Mouse (Mus musculus) heart, adult 9 months (tissue): Measurements from ENCODE around the gene Gm44596.
"Not testable (repeated sequence)": the region's sequence is repeated elsewhere in the genome, so short reads cannot be mapped to it uniquely, and the experiment has no call there.

Experiments used
- DNase-seq, 2 experiments: peaks; one replicate each; pipeline ENCODE4 v3.0.0; 2022; ENCODE audit warnings: low spot score in 2 of 2

Gene Gm44596

DNA sequence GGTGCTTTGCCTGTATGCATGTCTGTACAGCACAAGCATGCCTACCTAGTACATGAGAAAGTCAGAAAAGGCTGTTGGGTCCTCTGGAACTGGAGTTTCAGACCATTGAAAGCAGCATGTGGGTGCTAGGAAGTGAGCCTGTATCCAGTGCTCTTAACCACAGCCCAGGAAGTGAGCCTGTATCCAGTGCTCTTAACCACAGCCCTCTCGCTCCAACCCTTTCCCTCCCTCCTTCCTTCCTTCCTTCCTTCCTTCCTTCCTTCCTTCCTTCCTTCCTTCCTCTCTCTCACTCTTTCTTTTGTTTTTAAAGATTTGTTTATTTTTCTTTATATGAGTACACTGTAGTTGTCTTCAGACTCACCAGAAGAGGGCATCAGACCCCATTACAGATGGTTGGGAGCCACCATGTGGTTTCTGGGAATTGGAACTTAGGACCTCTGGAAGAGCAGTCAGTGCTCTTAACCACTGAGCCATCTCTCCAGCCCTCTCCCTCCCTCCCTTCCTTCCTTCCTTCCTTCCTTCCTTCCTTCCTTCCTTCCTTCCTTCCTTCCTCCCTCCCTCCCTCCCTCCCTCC, 5.4 kb downstream of the Gm44596 start:
- not testable (repeated sequence) for DNase-seq

DNA sequence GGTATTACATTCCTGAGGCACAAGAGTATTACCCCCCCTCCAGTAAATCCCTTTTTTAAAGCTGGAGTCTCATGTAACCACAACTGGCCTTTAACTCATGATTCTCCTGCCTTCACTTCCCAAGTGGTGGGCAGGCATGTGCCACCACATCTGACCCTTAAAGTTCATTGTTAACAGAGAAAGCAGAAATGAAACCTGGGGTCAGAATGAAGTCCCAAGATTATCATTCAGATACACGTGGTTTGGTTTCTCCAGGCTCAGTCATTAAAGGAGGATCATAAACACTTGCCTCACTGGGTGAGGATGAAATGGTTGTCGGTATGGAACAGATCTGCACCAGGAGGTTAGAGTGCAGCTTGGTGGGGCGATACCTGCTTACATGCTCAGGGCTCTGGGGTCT, 6.0 kb downstream of the Gm44596 start:
- DNase-seq, result no peak

DNA sequence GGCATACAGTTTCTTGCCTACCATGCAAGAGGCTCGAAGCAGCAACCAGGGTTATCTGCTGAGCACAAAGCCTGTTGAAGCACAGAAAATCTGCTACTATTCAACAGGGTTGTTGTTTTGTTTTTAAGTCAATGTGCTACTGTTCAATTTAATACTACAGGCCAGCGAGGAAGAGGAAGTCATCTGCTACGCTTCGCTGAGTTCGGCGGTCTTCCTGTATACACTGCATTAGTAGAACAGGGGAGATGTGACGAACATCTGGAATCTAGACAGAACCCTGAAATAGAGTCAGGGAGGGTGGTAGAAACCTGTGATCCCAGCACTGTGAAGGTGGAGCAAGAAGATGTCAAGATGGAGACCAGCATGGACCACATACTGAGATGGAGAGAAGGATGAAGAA, 8.4 kb downstream of the Gm44596 start:
- no peak for DNase-seq

DNA sequence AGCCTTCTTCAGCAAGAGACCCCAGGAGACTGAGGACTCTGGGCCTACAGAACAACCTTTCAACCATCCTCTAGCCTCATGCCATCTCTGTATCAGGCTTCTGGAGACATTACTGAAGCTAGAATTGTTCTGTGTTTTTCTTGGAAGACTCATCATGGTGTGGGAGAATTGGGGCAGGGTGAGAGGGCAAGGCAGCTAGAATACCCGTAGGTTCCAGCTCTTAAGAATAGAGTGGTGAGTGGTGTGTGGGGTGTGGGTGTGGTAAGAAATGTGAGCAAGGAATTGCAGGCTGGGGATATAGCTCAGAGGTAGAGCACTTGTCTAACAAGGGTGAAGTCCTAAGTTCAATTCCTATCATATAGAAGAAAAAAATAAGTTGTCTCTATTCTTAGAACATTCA, 9.7 kb downstream of the Gm44596 start:
- no peak for DNase-seq

DNA sequence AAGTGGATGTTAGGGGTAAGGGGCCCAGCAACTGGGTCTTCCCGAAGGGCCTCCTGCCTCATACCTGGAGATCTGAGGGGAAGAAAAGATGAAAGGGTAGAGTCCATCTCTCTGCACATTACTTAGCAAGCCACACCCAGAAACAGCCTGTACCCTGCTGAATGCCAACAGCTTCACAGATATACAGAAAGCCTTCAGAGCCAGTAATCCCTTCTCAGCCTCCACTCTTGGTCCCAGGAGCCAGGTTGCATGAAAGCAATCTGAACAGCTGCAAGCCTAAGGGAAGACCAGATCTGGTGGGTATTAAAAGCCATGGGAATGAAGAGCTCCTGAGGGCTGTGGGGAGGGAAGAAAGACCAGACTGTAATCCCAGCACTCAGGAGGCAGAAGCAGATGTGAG, 13.9 kb downstream of the Gm44596 start:
- DNase-seq, result no peak

DNA sequence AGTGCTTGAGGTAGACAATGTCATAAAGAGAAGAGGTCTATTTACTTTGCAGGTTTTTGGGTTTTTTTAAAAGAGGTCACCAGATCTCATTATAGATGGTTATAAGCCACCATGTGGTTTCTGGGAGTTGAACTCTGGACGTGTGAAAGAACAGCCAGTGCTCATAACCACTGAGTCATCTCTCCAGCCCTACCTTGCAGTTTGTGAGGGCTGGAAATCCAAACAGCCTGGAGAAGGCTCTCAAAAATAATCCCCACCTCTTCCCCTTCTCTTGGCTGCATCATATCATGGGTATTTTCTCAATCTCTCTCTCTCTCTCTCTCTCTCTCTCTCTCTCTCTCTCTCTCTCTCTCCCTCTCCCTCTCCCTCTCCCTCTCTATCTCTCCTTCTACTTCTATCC, 15.4 kb downstream of the Gm44596 start:
- DNase-seq, result no peak

DNA sequence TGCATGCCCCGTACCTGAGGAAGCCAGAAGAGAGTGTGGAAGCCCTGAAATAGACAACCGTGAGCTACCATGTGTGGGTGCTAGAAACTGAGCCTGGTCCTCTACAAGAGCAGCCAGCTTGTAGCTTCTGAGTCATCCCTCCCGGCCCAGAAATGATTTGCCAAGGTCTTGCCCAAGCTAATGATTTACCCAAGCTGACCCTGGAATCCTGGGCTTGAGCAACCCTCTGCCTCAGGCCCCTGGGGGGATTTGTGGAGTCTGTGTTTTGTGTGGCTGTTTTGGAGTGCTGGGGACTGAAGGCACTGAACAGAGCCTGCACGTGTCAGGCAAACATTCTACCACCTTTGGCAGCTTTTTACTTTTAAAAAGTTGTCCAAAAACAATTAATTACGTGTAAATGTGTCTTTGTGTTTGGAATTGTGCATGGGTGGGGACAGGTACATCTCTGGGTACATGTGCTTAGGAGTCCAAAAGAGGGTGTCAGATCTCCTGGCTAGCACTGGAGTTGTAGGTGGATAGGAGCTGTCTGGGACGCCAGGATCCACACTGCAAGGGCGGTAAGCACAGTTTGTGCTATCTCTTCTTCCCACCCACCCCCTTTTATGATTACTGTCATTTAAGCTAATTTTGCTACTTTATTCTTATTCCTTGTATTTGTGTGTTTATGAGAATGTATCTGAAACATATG, 22.4 kb downstream of the Gm44596 start:
- DNase-seq, result no peak

DNA sequence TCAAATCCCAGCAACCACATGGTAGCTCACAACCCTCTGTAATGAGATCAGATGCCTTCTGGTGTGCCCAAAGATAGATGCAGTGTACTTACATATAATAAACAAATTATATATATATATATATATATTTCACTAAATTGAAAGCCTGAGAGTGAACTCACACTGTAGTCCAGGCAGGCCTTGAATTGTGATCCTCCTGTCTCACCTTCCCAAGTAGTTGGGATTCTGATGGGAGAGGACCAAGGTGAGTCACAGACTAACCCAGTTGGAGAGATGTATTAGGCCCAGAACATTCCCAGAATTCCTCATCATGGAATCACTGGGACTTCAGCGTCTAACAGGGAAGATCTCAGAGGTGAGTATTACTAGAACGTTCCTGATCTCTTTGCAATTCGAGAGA, 23.7 kb downstream of the Gm44596 start, which contains the start of gene Nrip2:
Nrip2 (plus strand) TSS at position 301 of the 400 bp plus-strand sequence.
- no peak for DNase-seq

DNA sequence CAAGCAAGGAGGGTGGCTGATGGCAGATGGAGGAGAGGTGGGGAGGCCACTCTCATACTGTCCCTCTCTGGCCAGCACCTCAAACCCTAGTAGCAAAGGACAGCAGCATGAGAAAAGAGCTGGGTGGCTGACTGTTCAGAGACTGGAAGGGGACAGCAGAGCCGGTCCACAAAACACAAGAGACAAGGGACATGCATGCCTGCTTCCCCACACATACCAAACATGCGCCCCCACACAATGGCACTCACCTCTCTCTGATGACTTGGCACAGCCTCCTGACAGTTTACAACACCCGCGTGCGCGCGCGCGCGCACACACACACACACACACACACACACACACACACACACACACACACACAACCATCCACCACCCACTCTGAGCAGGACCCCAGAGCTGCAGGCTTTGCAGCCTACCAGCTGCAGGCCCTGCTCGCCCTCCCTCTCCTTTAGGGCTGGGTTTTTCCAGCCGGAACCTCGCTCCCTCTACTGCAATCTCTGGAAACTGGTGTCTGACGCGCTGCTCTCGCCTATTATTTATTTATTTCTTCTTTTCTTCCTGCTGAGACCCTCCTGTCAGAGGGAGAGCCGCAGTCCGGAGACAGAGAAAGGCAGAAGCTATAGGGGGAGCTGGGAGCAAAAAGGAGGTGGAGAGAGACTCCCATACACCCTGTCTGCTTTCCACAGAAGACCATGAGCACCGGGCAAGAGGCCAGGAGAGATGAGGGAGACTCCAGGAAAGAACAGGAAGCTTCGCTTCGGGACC, 24.3 kb downstream of the Gm44596 start:
- DNase-seq, result no peak

DNA sequence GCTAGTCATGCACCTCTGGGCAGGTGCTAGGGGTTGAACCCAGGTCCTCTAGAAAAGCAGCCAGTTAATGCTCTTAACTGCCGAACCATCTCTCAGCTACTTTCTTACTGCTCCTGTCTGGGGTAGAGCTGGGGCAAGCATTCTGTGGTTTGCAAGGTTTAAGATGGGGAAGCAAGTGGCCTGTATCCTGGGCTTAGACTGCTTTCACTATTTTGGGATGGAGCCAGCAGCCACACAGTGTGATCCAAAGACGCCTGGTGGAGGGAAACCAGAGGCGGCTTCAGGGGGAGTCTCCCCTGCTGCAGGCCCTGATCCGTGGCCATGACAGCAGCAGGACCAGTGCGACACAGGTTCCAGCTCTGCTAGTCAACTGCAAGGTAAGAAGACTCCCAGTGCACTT, 29.4 kb downstream of the Gm44596 start:
- no peak for DNase-seq

DNA sequence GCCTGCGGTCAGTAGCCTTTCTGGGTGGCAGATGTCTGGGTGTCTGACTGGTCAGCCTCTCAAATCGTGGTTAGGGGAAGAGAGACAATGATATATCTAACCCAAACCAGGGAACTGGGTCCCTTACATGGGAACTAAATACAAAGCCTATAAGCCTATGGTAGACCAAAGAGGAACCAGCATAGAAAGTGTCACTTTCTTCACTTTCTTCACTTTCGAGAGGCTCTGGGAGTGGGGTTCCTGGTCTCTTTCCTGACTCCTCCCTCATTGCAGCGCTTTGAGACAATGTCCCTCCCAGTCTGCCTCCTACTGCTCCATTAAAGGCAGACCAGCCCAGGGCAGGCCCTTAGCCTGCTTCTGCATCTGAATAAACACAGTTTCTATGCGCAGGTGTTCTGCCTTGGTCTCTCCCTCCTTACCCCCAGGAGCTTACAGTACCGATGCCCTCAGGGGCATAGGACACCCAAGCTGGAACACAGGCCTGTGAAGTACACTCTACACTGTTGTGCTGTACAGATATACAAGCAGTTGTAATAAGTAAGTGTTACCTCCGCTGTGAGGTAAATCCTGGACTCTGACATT, 33.3 kb downstream of the Gm44596 start:
- no peak for DNase-seq

DNA sequence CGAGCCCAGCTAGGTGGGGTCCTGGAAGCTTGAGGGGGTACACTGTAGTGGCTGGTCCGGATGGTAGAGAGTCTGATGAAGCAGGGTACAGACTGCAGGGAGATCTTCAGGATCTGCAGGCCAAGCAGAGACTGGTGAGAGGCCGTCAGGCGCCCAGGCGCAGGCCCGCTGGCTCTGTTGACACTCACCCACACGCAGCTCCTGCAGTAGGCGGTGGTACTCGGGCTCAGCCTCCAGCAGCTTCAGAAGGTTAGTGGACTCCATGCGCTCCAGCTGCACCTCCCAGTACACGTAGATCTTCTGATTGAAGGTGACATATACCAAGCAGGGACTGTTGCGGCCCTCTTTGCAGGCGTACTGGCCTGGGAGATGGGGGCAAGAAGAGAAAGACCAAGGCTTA, 35.0 kb downstream of the Gm44596 start:
- DNase-seq, result no peak

DNA sequence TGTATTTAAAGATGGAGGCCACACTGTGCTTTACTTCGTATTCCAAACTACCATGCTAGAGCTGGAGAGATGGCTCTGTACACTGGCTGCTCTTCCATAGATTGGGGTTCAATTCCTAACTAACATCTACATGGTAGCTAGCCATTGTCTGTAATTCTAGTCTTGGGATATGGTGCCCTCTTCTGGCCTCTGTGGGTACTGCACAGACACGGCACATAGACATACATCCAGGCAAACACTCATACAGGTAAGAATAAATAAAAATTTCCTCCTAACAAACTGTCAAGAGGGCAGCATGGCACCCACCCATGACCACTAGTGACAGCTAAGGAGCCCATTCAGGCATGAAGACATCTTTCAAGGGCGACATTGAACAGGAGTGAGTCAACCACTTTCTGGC, 35.8 kb downstream of the Gm44596 start:
- peak in 1 of 2 experiments; percentile 63 for DNase-seq

DNA sequence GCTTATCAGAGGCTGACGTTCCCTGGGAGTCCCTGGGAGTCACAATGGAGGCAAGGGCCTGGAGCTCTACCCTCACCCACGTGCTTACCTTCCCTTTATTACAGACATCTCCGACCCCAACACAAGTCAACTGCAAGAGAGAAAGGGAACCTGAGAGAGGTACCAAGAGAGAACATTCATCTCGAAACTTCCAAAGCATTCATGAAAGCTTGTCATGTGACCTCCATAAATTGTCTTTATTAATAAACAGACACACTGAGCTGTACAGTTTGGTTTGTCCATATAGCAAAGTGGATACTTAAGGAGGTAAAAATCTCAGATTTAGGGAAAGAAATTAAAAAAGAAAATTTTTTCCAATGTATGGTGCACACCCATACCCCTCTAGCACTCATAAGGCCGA, 40.9 kb downstream of the Gm44596 start:
- no peak for DNase-seq

DNA sequence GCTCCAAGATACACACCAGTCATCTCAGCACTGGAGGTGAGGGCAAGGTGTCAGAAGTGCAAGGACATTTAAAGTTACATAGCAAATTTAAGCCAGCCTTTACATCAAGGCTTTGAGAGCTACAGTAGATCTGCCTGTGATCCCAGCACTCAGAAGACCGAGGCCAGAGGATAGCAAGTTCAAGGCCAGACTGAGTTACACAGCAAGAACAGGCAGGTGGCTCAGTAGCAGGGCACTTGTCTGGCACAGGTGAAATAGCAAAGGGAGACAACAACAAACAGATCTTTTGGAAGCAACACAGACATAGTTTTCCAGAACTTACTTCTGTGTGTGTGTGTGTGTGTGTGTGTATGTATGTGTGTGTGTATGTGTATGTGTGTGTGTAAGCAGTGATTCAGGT, 42.8 kb downstream of the Gm44596 start:
- no peak for DNase-seq

DNA sequence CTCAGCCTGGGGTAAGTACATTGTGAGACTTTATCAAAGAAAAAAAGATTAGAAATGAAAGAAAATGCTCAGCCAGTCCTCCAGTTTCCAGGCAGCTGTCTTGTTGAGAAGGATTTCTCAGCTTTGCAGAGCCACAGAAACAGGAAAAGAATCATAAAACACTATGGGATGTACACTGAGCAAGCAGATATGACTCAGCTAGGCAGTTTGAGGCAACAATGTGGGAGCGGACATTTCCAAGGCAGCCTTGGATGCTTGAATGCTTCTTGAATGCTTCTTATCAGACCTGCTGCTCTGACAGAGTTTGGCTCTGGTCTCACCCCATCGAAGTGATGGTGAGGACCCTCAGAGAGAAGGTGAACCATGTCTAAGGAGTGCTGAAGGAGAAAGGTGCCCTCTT, 45.7 kb downstream of the Gm44596 start:
- no peak for DNase-seq

DNA sequence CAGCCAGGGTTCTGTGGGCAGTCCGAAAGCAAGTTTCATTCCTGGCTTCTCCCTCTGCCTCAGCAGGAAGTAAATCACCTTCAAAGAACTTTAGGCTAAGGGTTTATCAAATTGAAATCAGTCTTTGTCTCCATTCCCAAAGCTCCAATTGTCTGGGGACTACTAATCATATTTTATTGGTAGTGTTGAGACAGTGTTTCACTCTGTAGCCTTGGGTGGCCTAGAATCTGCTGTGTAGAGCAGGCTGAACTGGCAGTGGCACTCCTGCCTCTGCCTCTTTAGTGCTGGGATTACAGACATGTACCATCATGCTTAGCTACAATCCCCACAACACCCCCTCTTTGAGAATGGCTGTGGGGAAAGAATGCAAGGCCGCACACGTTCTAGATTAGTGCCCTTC, 46.2 kb downstream of the Gm44596 start:
- no peak for DNase-seq

DNA sequence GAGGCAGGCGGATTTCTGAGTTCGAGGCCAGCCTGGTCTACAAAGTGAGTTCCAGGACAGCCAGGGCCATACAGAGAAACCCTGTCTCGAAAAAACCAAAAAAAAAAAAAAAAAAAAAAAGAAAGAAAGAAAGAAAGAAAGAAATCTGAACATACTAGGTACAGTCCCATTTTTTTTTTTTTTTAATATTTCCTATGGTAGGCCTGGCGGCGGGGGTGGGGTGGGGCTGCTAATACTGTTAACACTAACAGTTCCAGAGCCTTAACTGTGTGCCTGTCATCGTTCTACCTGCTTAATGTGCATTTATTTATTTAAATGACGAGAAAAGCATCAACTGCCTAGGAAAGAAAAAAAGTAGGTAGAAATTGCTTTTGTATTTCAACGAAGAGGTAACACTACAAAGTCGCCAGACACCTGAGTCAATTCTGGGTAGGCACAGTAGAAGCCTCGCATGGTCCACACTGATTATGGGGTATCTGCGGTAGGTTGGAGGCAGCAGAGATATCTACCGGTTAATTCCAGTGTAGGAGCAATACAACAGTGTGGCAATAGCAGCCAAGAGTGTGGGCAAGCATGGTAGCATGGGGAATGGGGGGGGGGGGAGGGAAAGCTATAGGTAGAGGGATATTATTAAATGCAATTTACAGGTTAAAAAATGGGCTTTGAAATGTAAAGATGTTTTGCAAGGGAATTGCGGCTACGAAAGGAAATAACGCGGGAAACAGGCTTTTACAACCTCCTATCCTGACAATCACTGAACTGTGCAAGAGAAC, 48.4 kb downstream of the Gm44596 start:
- DNase-seq, result no peak

DNA sequence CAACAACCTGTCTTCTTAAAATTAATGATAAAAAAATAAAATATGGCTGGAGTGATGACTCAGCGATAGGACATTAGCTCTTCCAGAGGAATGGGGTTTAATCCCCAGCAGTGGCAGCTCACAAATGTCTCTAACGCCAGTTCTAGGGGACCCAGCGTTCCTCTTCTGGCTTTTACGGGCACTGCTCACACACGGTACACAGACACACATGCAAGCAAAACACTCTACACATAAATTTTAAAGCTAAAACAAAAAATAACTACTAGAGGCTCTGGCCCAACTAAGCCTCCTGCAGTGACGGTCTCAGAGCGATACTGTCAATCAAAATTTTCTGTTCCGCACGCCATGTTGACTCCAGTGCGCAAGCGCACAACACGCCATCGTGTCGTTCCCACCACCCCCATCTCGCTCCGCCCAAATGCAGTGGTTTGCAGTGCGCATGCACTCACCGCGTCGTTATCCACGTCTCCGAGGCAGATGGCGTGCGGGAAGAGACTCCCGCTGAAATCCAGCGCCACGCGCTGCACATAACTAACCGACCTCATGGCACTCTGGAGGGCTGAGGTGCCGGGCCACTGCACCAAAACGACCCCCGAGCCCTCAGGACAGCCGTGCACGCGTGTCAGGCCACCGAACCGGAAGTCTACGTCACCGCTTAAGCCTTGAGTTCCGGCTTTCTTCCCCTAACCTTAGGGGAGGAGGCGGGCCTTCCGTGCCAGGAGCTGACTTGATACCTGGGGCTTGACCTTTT, 49.1 kb downstream of the Gm44596 start, which contains the start of gene Itfg2:
Itfg2 (minus strand) TSS at position 663 of the 751 bp plus-strand sequence.
- DNase-seq, result peak; percentile 96 to 98

DNA sequence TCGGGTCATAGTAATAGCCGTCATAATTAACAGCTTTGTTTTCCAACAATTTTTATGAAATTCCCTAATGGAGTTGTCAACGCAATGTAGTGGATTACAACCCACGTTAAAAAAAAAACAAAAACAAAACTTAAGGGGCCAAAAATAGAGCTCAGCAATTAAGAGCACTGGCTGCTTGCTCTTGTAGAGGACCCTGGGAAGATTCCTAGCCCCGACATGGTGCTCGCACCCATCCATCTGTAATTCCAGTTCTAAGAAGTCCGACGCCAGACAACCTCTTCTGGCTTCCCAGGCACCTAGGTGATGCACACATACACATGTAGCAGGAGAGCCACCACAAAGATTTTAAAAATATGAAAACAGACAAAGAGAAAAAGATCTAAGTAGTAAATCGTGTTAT, 49.7 kb downstream of the Gm44596 start:
- DNase-seq, result no peak

DNA sequence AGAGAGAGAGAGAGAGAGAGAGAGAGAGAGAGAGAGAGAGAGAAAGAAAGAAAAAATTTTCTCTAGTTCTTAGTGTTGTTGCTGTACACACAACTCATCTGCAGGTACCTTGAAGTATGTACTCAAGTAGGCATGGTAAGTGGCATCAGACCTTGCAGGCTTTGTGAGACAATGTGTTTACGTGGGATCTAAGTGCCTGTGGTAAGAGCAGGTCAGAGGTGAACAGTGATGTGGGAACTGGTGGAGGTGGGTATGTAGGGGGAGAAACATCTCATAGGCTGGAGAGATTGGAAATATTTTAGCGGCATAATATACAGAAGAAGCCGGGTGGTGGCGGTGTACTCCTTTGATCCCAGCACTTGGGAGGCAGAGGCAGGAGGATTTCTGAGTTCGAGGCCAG, 52.3 kb downstream of the Gm44596 start:
- DNase-seq, result no peak
